Mouse (Mus musculus) neural tube, embryonic 14.5 days (tissue): ENCODE data around the gene 4930556J24Rik. TPM values are rescaled to one million over a fixed set of nuclear protein-coding genes. Genes with fewer than 3 reads are reported as not detected.
A peak's percentile ranks its signal among the peaks of the same experiment; 100 is the strongest.

ENCODE experiments used
- ATAC-seq: fragments of 200-750 bp; cut with Nextera tagmentation; 2 replicates; pipeline ENCODE4 v1.8.0; 2017; ENCODE audit warnings: low read depth, mild to moderate bottlenecking, moderate TSS enrichment, moderate library complexity
- H3K27ac ChIP-seq: fragments of 300-500 bp; sonication (generic); 2 replicates; pipeline ENCODE4 v1.5.1; 2014; ENCODE audit warnings: low read depth, mild to moderate bottlenecking, control low read depth, low read length, moderate library complexity, mixed read lengths
- H3K27me3 ChIP-seq: fragments of 300-500 bp; sonication (generic); 2 replicates; pipeline ENCODE4 v1.6.1; 2014; ENCODE audit warnings: low read length; ENCODE audit not compliant: control insufficient read depth, insufficient read depth
- H3K36me3 ChIP-seq: fragments of 300-500 bp; sonication (generic); 2 replicates; pipeline ENCODE4 v1.6.1; 2014; ENCODE audit warnings: low read length, mixed read lengths; ENCODE audit not compliant: control insufficient read depth, insufficient read depth
- H3K4me1 ChIP-seq: fragments of 300-500 bp; sonication (generic); 2 replicates; pipeline ENCODE4 v1.6.1; 2014; ENCODE audit warnings: low read length; ENCODE audit not compliant: control insufficient read depth, insufficient read depth
- H3K4me2 ChIP-seq: fragments of 300-500 bp; sonication (generic); 2 replicates; pipeline ENCODE4 v1.6.1; 2014; ENCODE audit warnings: mild to moderate bottlenecking, low read depth, low read length, control low read depth
- H3K4me3 ChIP-seq: fragments of 300-500 bp; sonication (generic); 2 replicates; pipeline ENCODE4 v1.5.1; 2014; ENCODE audit warnings: low read depth, low read length, control low read depth, mixed read lengths
- H3K9ac ChIP-seq: fragments of 300-500 bp; sonication (generic); replicated peaks from 2 replicates; pipeline ENCODE4 v1.6.1; 2014; ENCODE audit warnings: low read depth, mild to moderate bottlenecking, control low read depth, low read length, mixed read lengths
- H3K9me3 ChIP-seq: fragments of 300-500 bp; sonication (generic); 2 replicates; pipeline ENCODE4 v1.6.1; 2016; ENCODE audit warnings: low read length; ENCODE audit not compliant: control insufficient read depth
- WGBS: fragments of 180-500 bp; shearing (Covaris S2); extraction: QIAGEN DNeasy Blood & Tissue Kit; methylation state at CpG from one replicate; pipeline ENCODE4 v1.1.7; 2014; 5-methylcytosine and 5-hydroxymethylcytosine counted together
- polyA plus RNA-seq: library from polyadenylated mRNA; unstranded; fragments of >200 nt; fragmentation: Nextera tagmentation; extraction: Ambion mirVana; gene quantifications from 2 replicates; pipeline ENCODE4 v1.2.1, GENCODE M21; 2014

Gene 4930556J24Rik
- polyA plus RNA-seq, 1 experiment from 2014 or later = 0.23 TPM

- no peaks in the 10 kb centered on the region for H3K9me3 ChIP-seq
- peak overlapping the region; percentile 36 for H3K4me2 ChIP-seq
- H3K4me1 ChIP-seq = no peaks in the 10 kb centered on the region
- no peaks in the 10 kb centered on the region for H3K36me3 ChIP-seq
- no peak overlapping the region for H3K9ac ChIP-seq
- ATAC-seq = no peak
- H3K27ac ChIP-seq = no peak overlapping the region
- peaks cover 25% of the 10 kb centered on the region for H3K27me3 ChIP-seq
- WGBS = 6% methylated on average over 66 of the region's 66 CpGs
- peak overlapping the region; percentile 9; the same call in 1 of the 2 replicates for H3K4me3 ChIP-seq
These were observed 21.6 kb upstream of the 4930556J24Rik start for GRCm38 (mm10) chr11:3997978-3998720.

- ATAC-seq = no peak
- peaks cover 25% of the 10 kb centered on the region for H3K27me3 ChIP-seq
- no peaks in the 10 kb centered on the region for H3K36me3 ChIP-seq
These were observed 20.3 kb upstream of the 4930556J24Rik start for GRCm38 (mm10) chr11:3996840-3997239.

GRCm38 (mm10) chr11:3995511-3995910 is 18.9 kb upstream of the 4930556J24Rik start:
- H3K4me1 ChIP-seq = no peaks in the 10 kb centered on the region
- H3K4me3 ChIP-seq = no peak overlapping the region
- no peaks in the 10 kb centered on the region for H3K9me3 ChIP-seq
- H3K27me3 ChIP-seq = peaks cover 25% of the 10 kb centered on the region
- WGBS = 90% methylated on average over 5 of the region's 5 CpGs
- no peaks in the 10 kb centered on the region for H3K36me3 ChIP-seq
- H3K9ac ChIP-seq = no peak overlapping the region
- ATAC-seq = no peak
- no peak overlapping the region for H3K27ac ChIP-seq
- H3K4me2 ChIP-seq = no peak overlapping the region

More at GRCm38 (mm10) chr11:3996840-3997239, 20.3 kb upstream of the 4930556J24Rik start:
- no peaks in the 10 kb centered on the region for H3K9me3 ChIP-seq
- no peak overlapping the region for H3K4me2 ChIP-seq
- H3K4me1 ChIP-seq = no peaks in the 10 kb centered on the region
- H3K4me3 ChIP-seq = no peak overlapping the region
- WGBS = 87% methylated on average over 3 of the region's 3 CpGs
- no peak overlapping the region for H3K27ac ChIP-seq
- H3K9ac ChIP-seq = no peak overlapping the region

- Histone ChIP-seq H3K4me3 (no peak overlapping the region), H3K4me2 (no peak overlapping the region), H3K27me3 (peaks cover 20% of the 10 kb centered on the region), H3K9ac (no peak overlapping the region), H3K36me3 (no peaks in the 10 kb centered on the region), H3K27ac (no peak overlapping the region), H3K9me3 (no peaks in the 10 kb centered on the region), H3K4me1 (no peaks in the 10 kb centered on the region)
- no peak for ATAC-seq
- 85% methylated on average over 6 of the region's 6 CpGs for WGBS
These were observed 17.3 kb upstream of the 4930556J24Rik start for GRCm38 (mm10) chr11:3993914-3994313.

GRCm38 (mm10) chr11:3993132-3993531 is 16.6 kb upstream of the 4930556J24Rik start:
- no peak overlapping the region for H3K4me2 ChIP-seq
- H3K4me1 ChIP-seq = no peaks in the 10 kb centered on the region
- H3K4me3 ChIP-seq = no peak overlapping the region
- H3K27ac ChIP-seq = no peak overlapping the region
- 82% methylated on average over 6 of the region's 6 CpGs for WGBS
- H3K9me3 ChIP-seq = no peaks in the 10 kb centered on the region
- H3K9ac ChIP-seq = no peak overlapping the region
- no peaks in the 10 kb centered on the region for H3K36me3 ChIP-seq
- peaks cover 13% of the 10 kb centered on the region for H3K27me3 ChIP-seq
- ATAC-seq = no peak

GRCm38 (mm10) chr11:3989748-3990147 is 13.2 kb upstream of the 4930556J24Rik start:
- no peak for ATAC-seq
- 54% methylated on average over 3 of the region's 3 CpGs for WGBS

GRCm38 (mm10) chr11:3983863-3984745 is 7.5 kb upstream of the 4930556J24Rik start:
- H3K9ac ChIP-seq = peak overlapping the region; percentile 59
- 8% methylated on average over 15 of the region's 15 CpGs for WGBS
- H3K4me3 ChIP-seq = peak overlapping the region; percentile 32
- peak; percentile 70 for ATAC-seq
- H3K9me3 ChIP-seq = no peaks in the 10 kb centered on the region
- peak overlapping the region; percentile 67 for H3K4me2 ChIP-seq
- H3K27ac ChIP-seq = no peak overlapping the region; the same call in 1 of the 2 replicates
- H3K27me3 ChIP-seq = no peaks in the 10 kb centered on the region; the same call in 1 of the 2 replicates
- H3K4me1 ChIP-seq = peaks cover 5% of the 10 kb centered on the region; the same call in 1 of the 2 replicates
- peaks cover 2% of the 10 kb centered on the region; the same call in 1 of the 2 replicates for H3K36me3 ChIP-seq

More at GRCm38 (mm10) chr11:3989748-3990147, 13.2 kb upstream of the 4930556J24Rik start:
- no peaks in the 10 kb centered on the region for H3K27me3 ChIP-seq
- no peak overlapping the region for H3K9ac ChIP-seq
- H3K4me1 ChIP-seq = no peaks in the 10 kb centered on the region
- H3K4me2 ChIP-seq = no peak overlapping the region
- no peaks in the 10 kb centered on the region for H3K36me3 ChIP-seq
- H3K27ac ChIP-seq = no peak overlapping the region
- H3K4me3 ChIP-seq = no peak overlapping the region
- no peaks in the 10 kb centered on the region for H3K9me3 ChIP-seq

- peak within 1 kb of the TSS; percentile 59 for H3K9ac ChIP-seq
- peaks cover 5% of the 10 kb centered on the region; the same call in 1 of the 2 replicates for H3K4me1 ChIP-seq
- H3K36me3 ChIP-seq = peaks cover 10% of the 10 kb centered on the region; the same call in 1 of the 2 replicates
- H3K27ac ChIP-seq = no peak within 1 kb of the TSS; the same call in 1 of the 2 replicates
- peak within 1 kb of the TSS; percentile 67 for H3K4me2 ChIP-seq
- H3K27me3 ChIP-seq = no peaks in the 10 kb centered on the region; the same call in 1 of the 2 replicates
- ATAC-seq = peak; percentile 75
- no peaks in the 10 kb centered on the region for H3K9me3 ChIP-seq
- WGBS = 1% methylated on average over 24 of the region's 37 CpGs
- peak within 1 kb of the TSS; percentile 32 for H3K4me3 ChIP-seq
These were observed 6.8 kb upstream of the 4930556J24Rik start, which contains the start of gene Gal3st1 for GRCm38 (mm10) chr11:3983291-3983862. TSS of gene Gal3st1 (plus strand) at chr11:3983636.
